Mouse (Mus musculus) T-helper 1 cell (primary cell): ENCODE measurements around the gene Tmem53.

Source experiments
- in situ Hi-C: fragments of 300-600 bp; cut with MboI, MseI; formaldehyde crosslinking; loops from one replicate; pipeline ENCODE4 v1.15.1; 2025; ENCODE audit warnings: high pct_unique_total_duplicates

The Tmem53 gene

GRCm38 (mm10) chr4:117280397-117280930, 28.7 kb downstream of the Tmem53 start:
- in situ Hi-C loops: no loop called here

- in situ Hi-C loops: no loop called here
Measured at GRCm38 (mm10) chr4:117281090-117281845, 29.5 kb downstream of the Tmem53 start.

GRCm38 (mm10) chr4:117283271-117284191, 31.8 kb downstream of the Tmem53 start:
- in situ Hi-C loops: no loop called here

GRCm38 (mm10) chr4:117284363-117284762, 32.6 kb downstream of the Tmem53 start:
- in situ Hi-C loops: no loop called here

- in situ Hi-C loops: no loop called here
Measured at GRCm38 (mm10) chr4:117288277-117288926, 36.7 kb downstream of the Tmem53 start.

- in situ Hi-C loops: no loop called here
Measured at GRCm38 (mm10) chr4:117288927-117289801, 37.4 kb downstream of the Tmem53 start.

GRCm38 (mm10) chr4:117291696-117292095, 39.9 kb downstream of the Tmem53 start:
- in situ Hi-C loops: no loop called here

GRCm38 (mm10) chr4:117296849-117297593, 45.3 kb downstream of the Tmem53 start:
- in situ Hi-C loops: no loop called here

- in situ Hi-C loops: no loop called here
Measured at GRCm38 (mm10) chr4:117297819-117298218, 46.1 kb downstream of the Tmem53 start.

GRCm38 (mm10) chr4:117299921-117300320, 48.2 kb downstream of the Tmem53 start:
- in situ Hi-C loops: no loop called here

- in situ Hi-C loops: no loop called here
Measured at GRCm38 (mm10) chr4:117302027-117302806, 50.5 kb downstream of the Tmem53 start.

GRCm38 (mm10) chr4:117303581-117304238, 52.0 kb downstream of the Tmem53 start:
- in situ Hi-C loops: no loop called here

- in situ Hi-C loops: no loop called here
Measured at GRCm38 (mm10) chr4:117304239-117305025, 52.7 kb downstream of the Tmem53 start.

GRCm38 (mm10) chr4:117305461-117305860, 53.7 kb downstream of the Tmem53 start:
- in situ Hi-C loops: no loop called here

- in situ Hi-C loops: no loop called here
Measured at GRCm38 (mm10) chr4:117307270-117307669, 55.5 kb downstream of the Tmem53 start.

GRCm38 (mm10) chr4:117309427-117309826, 57.7 kb downstream of the Tmem53 start:
- in situ Hi-C loops: no loop called here

- in situ Hi-C loops: no loop called here
Measured at GRCm38 (mm10) chr4:117311891-117312290, 60.1 kb downstream of the Tmem53 start.
